Mouse (Mus musculus): ENCODE measurements at regions not wholly inside any gene's neighbourhood (a gene's known extent, or its start where the extent isn't known, plus 50 kb on each side); places are given as distances from the start of the nearest gene placed in this dataset.

DNA sequence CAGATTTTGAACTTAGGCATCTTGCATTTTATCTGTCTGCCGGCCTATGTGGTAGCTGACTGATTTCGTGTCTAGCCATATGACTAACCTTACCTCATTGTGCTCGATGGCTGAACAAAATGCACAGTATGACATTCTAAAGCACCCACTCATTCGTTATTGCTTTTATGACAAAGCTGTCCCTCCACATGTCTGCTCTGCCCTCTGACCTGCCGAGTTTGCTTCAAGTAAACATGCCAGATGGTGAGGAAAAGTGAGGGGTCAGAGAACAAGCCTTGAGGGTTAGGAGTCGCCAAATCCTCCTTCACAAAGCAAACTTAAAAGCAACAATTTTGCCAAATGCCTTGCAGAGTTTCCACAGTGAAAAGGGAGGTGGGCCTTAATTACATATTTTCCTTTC lies 196.0 kb upstream of the Elavl2 start:
- intact Hi-C loops (cut with DNase I): no loop called here

DNA sequence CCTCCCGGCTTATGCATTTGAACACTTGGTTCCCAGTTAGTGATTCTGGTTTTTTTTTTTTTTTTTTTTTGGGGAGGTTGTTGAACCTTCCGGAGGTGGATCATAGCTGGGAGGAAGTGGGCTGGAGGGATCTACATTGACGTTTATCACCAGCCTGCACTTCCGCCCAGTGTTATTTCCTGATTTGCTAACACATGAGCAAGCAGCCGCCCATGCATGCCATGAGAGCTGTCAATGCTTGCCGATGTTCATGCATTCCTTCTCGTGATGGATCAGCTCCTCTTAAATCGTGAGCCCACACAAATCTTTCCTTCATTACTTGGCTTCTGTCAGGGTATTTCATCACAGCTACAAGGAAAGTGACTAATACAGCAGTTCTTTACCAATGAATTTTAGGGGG lies 195.2 kb upstream of the Elavl2 start:
- intact Hi-C loops (cut with DNase I): no loop called here
- DNase-seq (ENCODE audit: extremely low spot score in 1 of 2, low spot score in 2 of 2): no peak

More for the DNA sequence above, 196.0 kb upstream of the Elavl2 start:
- DNase-seq (ENCODE audit: extremely low spot score in 1 of 2, low spot score in 2 of 2): no peak

DNA sequence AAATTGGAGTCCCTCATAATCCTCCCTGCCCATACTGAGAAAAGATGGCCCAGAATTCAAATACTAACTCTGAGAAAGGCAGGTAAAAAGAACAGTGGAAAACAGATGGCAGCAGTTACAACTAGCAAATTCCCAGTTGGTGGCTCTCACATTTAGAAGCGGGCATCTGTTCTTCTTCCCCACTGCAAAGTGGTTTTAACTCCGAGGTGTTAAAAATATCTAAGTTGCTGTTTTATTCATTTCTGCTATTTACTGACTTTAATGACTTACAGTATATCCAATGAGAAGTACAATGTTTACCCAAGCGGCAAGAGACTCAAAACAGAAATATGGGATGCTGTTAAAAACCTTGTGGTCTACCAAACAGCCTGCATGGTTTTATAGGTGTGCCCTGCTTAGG lies 189.2 kb upstream of the Elavl2 start:
- intact Hi-C loops (cut with DNase I): no loop called here

DNA sequence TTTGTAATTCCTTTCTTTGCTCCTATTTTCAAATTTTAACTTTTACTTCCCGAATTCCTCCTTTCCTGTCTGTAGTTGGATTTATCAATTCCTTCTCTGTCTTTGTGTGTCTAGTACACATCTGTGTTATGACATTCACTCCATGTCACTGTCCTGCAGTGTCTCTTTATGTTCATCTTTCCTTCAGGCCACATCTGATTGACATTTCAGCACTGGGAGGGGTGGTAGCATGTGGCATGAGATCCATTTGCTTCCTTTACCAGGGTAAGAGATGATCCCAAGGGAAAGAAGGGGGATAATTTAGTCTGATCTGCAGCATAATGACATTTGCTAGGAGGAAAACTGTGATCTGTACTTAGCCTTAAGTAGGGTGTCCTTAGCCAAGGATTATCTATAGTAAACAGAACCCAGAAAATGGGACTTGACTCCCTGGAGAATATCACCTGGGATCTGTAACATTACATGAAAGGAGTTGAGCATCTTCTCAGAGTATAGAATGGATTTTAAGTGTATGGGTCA lies 187.0 kb upstream of the Elavl2 start:
- intact Hi-C loops (cut with DNase I): no loop called here
- DNase-seq (ENCODE audit: extremely low spot score in 1 of 2, low spot score in 2 of 2): no peak

More for the DNA sequence above, 189.2 kb upstream of the Elavl2 start:
- peak in 1 of 2 experiments; percentile 34 for DNase-seq (ENCODE audit: extremely low spot score in 1 of 2, low spot score in 2 of 2)

DNA sequence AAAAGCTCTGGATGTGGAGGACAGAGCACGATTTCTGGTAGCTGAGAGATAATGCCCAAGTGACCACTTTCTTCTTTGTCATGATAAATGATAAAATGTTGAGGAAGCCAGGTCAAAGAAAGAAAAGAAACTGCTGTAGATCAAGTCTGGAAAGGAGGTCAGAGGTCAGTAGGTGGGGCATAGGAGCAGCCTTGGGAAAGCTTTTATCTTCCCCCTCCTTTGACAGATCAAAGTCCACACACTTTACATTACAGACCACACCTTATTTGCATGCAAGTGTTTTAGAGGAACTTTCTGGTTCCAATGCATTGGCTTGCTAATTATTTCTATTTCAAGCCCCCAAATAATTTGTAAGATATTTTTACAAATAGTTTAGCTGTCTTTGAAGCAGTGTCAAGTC lies 182.4 kb upstream of the Elavl2 start:
- intact Hi-C loops (cut with DNase I): no loop called here
- no peak for DNase-seq (ENCODE audit: extremely low spot score in 1 of 2, low spot score in 2 of 2)

DNA sequence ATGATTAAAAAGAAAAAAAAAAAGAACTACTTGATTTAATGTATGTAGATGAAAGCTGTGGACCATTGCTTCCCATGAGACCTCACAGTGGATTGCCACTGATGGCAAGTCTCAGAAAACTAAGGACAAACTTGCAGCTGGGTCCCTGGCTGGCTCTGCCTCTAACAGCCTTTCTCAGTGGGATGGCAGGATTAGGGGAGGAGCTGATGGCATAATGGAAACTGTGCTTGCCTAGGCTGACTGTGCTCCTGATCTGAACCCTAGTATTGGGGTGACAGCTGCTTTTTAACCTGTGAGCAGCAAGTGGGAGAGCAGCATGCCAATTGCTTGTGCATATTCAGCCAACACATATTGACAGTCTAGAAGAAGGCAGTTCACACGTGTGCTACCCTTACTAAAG lies 156.9 kb upstream of the Elavl2 start:
- intact Hi-C loops (cut with DNase I): no loop called here

DNA sequence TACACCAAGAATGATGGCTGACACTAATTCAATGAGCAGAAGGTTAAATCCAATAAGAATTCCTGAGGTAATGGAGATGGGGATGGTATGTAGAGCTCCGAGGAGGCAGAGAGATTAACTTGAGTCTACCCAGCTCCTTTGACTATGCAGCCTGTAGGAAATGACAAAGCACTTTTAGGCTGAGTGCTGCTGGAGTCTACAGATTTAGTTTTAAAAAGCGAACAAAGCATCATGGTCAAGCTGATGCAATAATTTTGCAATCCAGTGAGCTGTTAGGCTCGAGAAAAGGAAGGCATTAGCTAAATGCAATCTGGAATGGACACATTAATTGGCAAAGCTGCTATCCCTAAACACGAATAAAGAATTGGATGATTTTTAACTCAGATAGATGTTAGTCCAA lies 156.4 kb upstream of the Elavl2 start:
- intact Hi-C loops (cut with DNase I): no loop called here
- no peak for DNase-seq (ENCODE audit: extremely low spot score in 1 of 2, low spot score in 2 of 2)

More for the DNA sequence above, 156.9 kb upstream of the Elavl2 start:
- no peak for DNase-seq (ENCODE audit: extremely low spot score in 1 of 2, low spot score in 2 of 2)

DNA sequence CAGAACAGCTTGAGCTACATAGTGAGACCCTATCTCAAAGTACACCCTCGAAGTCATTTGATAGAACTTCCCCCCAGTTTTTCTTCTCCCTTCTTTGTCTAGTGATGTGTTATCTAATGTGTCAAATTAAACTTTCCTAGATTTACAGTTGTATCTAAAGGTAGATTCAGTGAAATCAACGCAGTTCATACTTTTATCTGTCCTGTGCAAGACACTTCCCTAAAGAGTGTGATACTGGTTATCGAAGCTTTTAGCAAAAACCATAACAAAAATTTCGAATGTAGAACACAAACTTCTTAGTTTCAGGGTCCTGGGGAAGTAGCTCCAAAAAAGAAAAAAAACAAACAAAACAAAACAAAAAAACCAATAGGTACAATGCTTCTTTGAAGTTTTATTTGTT lies 123.8 kb upstream of the Elavl2 start:
- intact Hi-C loops (cut with DNase I): no loop called here
- DNase-seq (ENCODE audit: extremely low spot score in 1 of 2, low spot score in 2 of 2): no peak

DNA sequence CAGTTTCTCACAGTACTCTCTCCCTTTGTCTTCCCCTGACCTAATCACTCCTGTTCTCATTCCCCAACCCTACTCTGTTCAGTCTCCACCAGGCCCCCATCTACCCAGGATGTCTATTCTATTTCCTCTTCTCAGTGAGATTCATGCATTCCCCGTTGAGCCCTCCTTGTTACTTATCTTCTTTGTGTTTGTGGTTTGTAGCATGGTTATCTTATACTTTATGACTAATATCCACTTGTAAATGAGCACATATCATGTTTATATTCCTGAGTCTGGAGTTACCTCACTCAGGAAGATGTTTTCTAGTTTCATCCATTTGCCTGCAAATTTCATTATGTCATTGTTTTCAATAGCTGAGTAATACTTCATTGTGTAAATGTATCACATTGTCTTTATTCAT lies 111.0 kb upstream of the Elavl2 start:
- intact Hi-C loops (cut with DNase I): no loop called here
- no peak for DNase-seq (ENCODE audit: extremely low spot score in 1 of 2, low spot score in 2 of 2)

DNA sequence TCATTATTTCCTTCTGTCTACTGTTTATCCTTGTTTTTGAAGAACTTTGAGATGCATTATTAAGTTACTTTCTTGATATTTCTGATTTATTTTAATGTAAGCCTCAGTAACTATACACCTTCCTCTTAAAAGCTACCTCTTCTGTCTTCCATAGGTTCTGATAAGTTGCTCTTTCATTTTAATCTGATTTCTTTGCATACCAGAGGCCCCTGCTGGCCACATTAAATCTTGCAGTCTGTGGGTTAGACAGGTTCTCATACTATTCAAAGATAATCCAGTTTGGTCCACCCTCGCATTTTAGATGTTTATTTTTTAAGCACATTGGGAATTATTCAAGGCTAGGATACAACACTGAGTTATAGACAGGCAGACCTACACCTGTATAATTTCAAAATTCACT lies 109.4 kb upstream of the Elavl2 start:
- no peak for DNase-seq (ENCODE audit: extremely low spot score in 1 of 2, low spot score in 2 of 2)
- intact Hi-C loops (cut with DNase I): no loop called here

DNA sequence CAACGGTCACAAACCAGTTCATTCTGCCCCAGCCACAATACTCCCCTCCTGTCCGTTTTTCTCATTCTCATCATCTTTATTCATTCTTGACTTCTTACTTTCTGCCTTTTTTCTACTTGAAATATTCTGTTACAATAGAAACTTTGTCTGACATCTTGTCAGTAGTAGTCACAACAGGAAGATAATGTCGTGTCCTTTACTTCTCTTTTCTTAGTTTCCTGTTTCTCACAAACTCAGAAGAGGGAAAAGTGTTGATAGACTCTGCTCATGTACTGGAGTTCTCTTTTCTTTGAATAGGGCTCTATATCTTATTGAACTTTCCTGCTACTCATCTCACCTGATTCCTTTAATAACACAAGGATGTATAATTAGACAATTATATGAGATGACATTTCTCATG lies 102.7 kb upstream of the Elavl2 start:
- intact Hi-C loops (cut with DNase I): no loop called here
- no peak for DNase-seq (ENCODE audit: extremely low spot score in 1 of 2, low spot score in 2 of 2)

DNA sequence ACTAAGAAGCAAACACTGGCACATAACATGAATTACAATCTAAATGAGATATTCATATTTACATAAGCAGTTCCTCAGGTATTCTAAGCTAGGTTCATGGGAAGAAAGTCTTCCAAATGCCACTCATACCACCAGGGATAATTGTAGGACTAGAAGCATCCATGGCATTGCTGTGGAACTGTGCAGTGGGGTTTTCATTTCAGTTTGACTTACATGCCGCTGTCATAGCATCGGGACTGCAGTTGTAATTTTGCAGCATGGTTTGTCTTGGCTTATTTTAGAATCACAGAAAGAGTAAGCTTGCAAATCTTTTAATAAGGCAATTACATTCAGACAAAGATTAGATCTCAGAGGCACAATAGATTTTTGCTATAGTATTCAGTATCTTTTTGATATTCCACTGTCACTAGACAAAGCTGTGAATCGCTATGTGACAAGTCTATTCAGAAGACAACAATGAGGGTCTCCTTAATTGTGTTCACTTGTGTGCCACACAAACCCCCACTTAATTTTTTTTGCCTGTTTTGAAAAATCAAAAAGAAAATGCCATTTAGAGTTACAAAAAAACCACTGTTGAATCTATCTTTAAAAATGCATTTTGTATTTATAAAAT lies 81.4 kb upstream of the Elavl2 start:
- no peak for DNase-seq (ENCODE audit: extremely low spot score in 1 of 2, low spot score in 2 of 2)
- intact Hi-C loops (cut with DNase I): no loop called here

All from left cerebral cortex, postnatal 10 days (tissue).